Mouse (Mus musculus): ENCODE measurements at regions not wholly inside any gene's neighbourhood (a gene's known extent, or its start where the extent isn't known, plus 50 kb on each side); places are given as distances from the start of the nearest gene placed in this dataset.

- 91% methylated on average over 4 of the region's 4 CpGs for WGBS
- no peak for DNase-seq (ENCODE audit: low read depth, low spot score)
These were observed 613.4 kb upstream of the 4930412O13Rik start for GRCm38 (mm10) chr2:9267675-9268074.

GRCm38 (mm10) chr2:9283441-9283840, 597.6 kb upstream of the 4930412O13Rik start:
- 84% methylated on average over 2 of the region's 2 CpGs for WGBS
- DNase-seq (ENCODE audit: low read depth, low spot score): no peak

- WGBS: 59% methylated on average over 8 of the region's 8 CpGs
- no peak for DNase-seq (ENCODE audit: low read depth, low spot score)
These were observed 595.3 kb upstream of the 4930412O13Rik start for GRCm38 (mm10) chr2:9285800-9286199.

GRCm38 (mm10) chr2:9287077-9287476, 594.0 kb upstream of the 4930412O13Rik start:
- no peak for DNase-seq (ENCODE audit: low read depth, low spot score)
- 86% methylated on average over 1 of the region's 1 CpGs for WGBS

GRCm38 (mm10) chr2:9287623-9288022, 593.4 kb upstream of the 4930412O13Rik start:
- no peak for DNase-seq (ENCODE audit: low read depth, low spot score)
- WGBS: 77% methylated on average over 6 of the region's 6 CpGs

- WGBS: 39% methylated on average over 16 of the region's 16 CpGs
- DNase-seq (ENCODE audit: low read depth, low spot score): no peak
These were observed 549.3 kb upstream of the 4930412O13Rik start for GRCm38 (mm10) chr2:9331630-9332352.

- no peak for DNase-seq (ENCODE audit: low read depth, low spot score)
- 55% methylated on average over 4 of the region's 4 CpGs for WGBS
These were observed 532.1 kb upstream of the 4930412O13Rik start for GRCm38 (mm10) chr2:9348982-9349381.

- no peak for DNase-seq (ENCODE audit: low read depth, low spot score)
- WGBS: 57% methylated on average over 1 of the region's 1 CpGs
These were observed 531.1 kb upstream of the 4930412O13Rik start for GRCm38 (mm10) chr2:9349994-9350393.

- 28% methylated on average over 7 of the region's 7 CpGs for WGBS
- no peak for DNase-seq (ENCODE audit: low read depth, low spot score)
These were observed 528.9 kb upstream of the 4930412O13Rik start for GRCm38 (mm10) chr2:9352190-9352589.

GRCm38 (mm10) chr2:9360020-9360419, 521.0 kb upstream of the 4930412O13Rik start:
- no peak for DNase-seq (ENCODE audit: low read depth, low spot score)
- 31% methylated on average over 4 of the region's 4 CpGs for WGBS

- 84% methylated on average over 8 of the region's 8 CpGs for WGBS
- DNase-seq (ENCODE audit: low read depth, low spot score): no peak
These were observed 513.1 kb upstream of the 4930412O13Rik start for GRCm38 (mm10) chr2:9367801-9368584.

- WGBS: 60% methylated on average over 4 of the region's 4 CpGs
- no peak for DNase-seq (ENCODE audit: low read depth, low spot score)
These were observed 511.5 kb upstream of the 4930412O13Rik start for GRCm38 (mm10) chr2:9369572-9369971.

GRCm38 (mm10) chr2:9386566-9386965, 494.5 kb upstream of the 4930412O13Rik start:
- 72% methylated on average over 2 of the region's 2 CpGs for WGBS
- DNase-seq (ENCODE audit: low read depth, low spot score): no peak

GRCm38 (mm10) chr2:9388058-9388457, 493.0 kb upstream of the 4930412O13Rik start:
- no peak for DNase-seq (ENCODE audit: low read depth, low spot score)
- WGBS: 30% methylated on average over 3 of the region's 3 CpGs

GRCm38 (mm10) chr2:9395379-9395999, 485.6 kb upstream of the 4930412O13Rik start:
- no peak for DNase-seq (ENCODE audit: low read depth, low spot score)
- WGBS: 24% methylated on average over 9 of the region's 9 CpGs

- WGBS: 79% methylated on average over 7 of the region's 7 CpGs
- DNase-seq (ENCODE audit: low read depth, low spot score): no peak
These were observed 479.6 kb upstream of the 4930412O13Rik start for GRCm38 (mm10) chr2:9401461-9401860.

- 53% methylated on average over 2 of the region's 2 CpGs for WGBS
- no peak for DNase-seq (ENCODE audit: low read depth, low spot score)
These were observed 478.8 kb upstream of the 4930412O13Rik start for GRCm38 (mm10) chr2:9402281-9402680.

- no peak for DNase-seq (ENCODE audit: low read depth, low spot score)
- 56% methylated on average over 7 of the region's 7 CpGs for WGBS
These were observed 472.0 kb upstream of the 4930412O13Rik start for GRCm38 (mm10) chr2:9409075-9409474.

- 75% methylated on average over 8 of the region's 8 CpGs for WGBS
- DNase-seq (ENCODE audit: low read depth, low spot score): no peak
These were observed 458.4 kb upstream of the 4930412O13Rik start for GRCm38 (mm10) chr2:9422686-9423085.

- 68% methylated on average over 7 of the region's 7 CpGs for WGBS
- DNase-seq (ENCODE audit: low read depth, low spot score): no peak
These were observed 457.5 kb upstream of the 4930412O13Rik start for GRCm38 (mm10) chr2:9423534-9423933.
